Mouse (Mus musculus) cortical plate, adult 2 months (tissue): ENCODE results near the gene Cnp.
A peak's percentile ranks its signal among the peaks of the same experiment; 100 is the strongest.

Experiments used
- CTCF ChIP-seq: fragments of 200-500 bp; IDR thresholded peaks from 2 replicates; pipeline ENCODE4 v1.5.1; 2011; ENCODE audit warnings: mild to moderate bottlenecking, control low read depth, low read length; ENCODE audit not compliant: insufficient read depth; ENCODE audit errors: extremely low read depth
- POLR2A ChIP-seq: fragments of 200-500 bp; IDR thresholded peaks from 2 replicates; pipeline ENCODE4 v1.6.1; 2011; ENCODE audit warnings: mild to moderate bottlenecking, low read length, control low read depth; ENCODE audit not compliant: insufficient read depth; ENCODE audit errors: extremely low read depth

DNA sequence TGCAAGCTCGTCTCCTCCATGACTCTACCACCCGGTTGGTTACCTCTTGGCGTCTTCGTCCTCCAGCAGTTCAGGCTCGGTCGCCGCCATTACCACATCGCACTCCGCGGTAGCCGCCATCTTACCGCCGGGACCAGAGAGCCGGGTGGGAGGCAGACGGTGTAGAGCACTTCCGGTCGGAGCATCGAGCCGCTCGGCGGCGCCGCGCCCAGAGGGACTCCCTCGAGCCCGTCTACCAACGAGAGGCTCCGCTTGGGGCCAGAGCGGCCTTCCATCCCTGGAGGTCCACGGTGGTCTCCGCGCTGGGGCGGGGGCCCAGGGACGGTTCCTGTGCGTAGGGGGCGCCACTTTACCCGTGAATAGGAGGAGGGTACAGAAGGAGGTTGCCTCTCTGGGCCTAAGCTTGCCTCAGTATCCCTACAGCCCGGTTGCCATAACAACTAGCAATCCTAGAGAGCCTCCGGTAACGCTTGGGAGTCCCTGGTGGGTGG lies 44.8 kb downstream of the Cnp start:
- TF ChIP-seq CTCF (no peak), POLR2A (peak; percentile 63; the same call in 1 of the 2 replicates)
